Mouse (Mus musculus) CH12.LX (cell line): ENCODE results near the gene Slc26a1. TPM values are rescaled to one million over a fixed set of nuclear protein-coding genes. Genes with fewer than 3 reads are reported as not detected.

ENCODE experiments used
- DNase-seq: peaks from one replicate; pipeline ENCODE4 v3.0.0-alpha.2; 2013; ENCODE audit errors: extremely low read depth
- H3K27ac ChIP-seq: 2 replicates; pipeline ENCODE4 v1.5.1; 2012; ENCODE audit warnings: low read depth, mild to moderate bottlenecking, control low read depth, moderate library complexity; ENCODE audit not compliant: insufficient read depth
- H3K27me3 ChIP-seq: replicated peaks from 2 replicates; pipeline ENCODE3; 2012; ENCODE audit warnings: inconsistent platforms
- H3K36me3 ChIP-seq, 2 experiments: replicated peaks in 1 of 2; 2 replicates each; pipeline versions ENCODE3 to v1.6.1; 2012; ENCODE audit warnings: inconsistent platforms in 1 of 2, low read length in 1 of 2, mild to moderate bottlenecking in 1 of 2, mixed read lengths in 1 of 2, moderate library complexity in 1 of 2; ENCODE audit not compliant: control insufficient read depth in 1 of 2, insufficient read depth in 1 of 2
- H3K4me1 ChIP-seq, 2 experiments: 2 replicates each; pipeline ENCODE4 v1.6.1; 2012; ENCODE audit warnings: inconsistent platforms in 1 of 2, moderate library complexity in 1 of 2; ENCODE audit not compliant: insufficient read depth in 2 of 2, control insufficient read depth in 1 of 2
- H3K4me2 ChIP-seq: 2 replicates; pipeline ENCODE4 v1.6.1; 2012; ENCODE audit warnings: low read depth, mild to moderate bottlenecking, control low read depth; ENCODE audit not compliant: poor library complexity, insufficient read depth, severe bottlenecking
- H3K4me3 ChIP-seq, 3 experiments: fragments of 150-350 bp in 1 of 3; sonication (generic) in 1 of 3; replicated peaks in 1 of 3; 2 replicates each; pipeline versions ENCODE3 to v1.5.1; 2011 to 2012; ENCODE audit warnings: low read depth in 2 of 3, low read length in 2 of 3, mild to moderate bottlenecking in 2 of 3, moderate library complexity in 2 of 3, control low read depth in 1 of 3, improper control_type of control experiment in 1 of 3, inconsistent platforms in 1 of 3, mixed read lengths in 1 of 3; ENCODE audit not compliant: poor library complexity in 1 of 3
- H3K79me2 ChIP-seq: replicated peaks from 2 replicates; pipeline ENCODE4 v1.6.1; 2012; ENCODE audit warnings: mild to moderate bottlenecking, moderate library complexity; ENCODE audit not compliant: control insufficient read depth, poor library complexity, insufficient read depth, severe bottlenecking; ENCODE audit errors: extremely low read depth
- H3K9ac ChIP-seq: 2 replicates; pipeline ENCODE4 v1.6.1; 2012; ENCODE audit warnings: low read depth, mild to moderate bottlenecking, control low read depth, moderate library complexity; ENCODE audit not compliant: insufficient read depth
- H3K9me3 ChIP-seq: replicated peaks from 2 replicates; pipeline ENCODE3; 2012; ENCODE audit warnings: low read length, inconsistent platforms, mixed read lengths
- BHLHE40 ChIP-seq: IDR thresholded peaks from 2 replicates; pipeline ENCODE4 v1.6.1; 2011; ENCODE audit warnings: mild to moderate bottlenecking, low read depth, low read length, improper control_type of control experiment
- ETS1 ChIP-seq: conservative IDR thresholded peaks from 2 replicates; pipeline ENCODE4 v1.6.1; 2012; ENCODE audit warnings: low read depth, mild to moderate bottlenecking, inconsistent platforms, low read length, improper control_type of control experiment, moderate library complexity
- IRF4 ChIP-seq: IDR thresholded peaks from 2 replicates; pipeline ENCODE4 v1.6.1; 2014; ENCODE audit warnings: low read depth, mild to moderate bottlenecking, inconsistent platforms, low read length, improper control_type of control experiment
- JUN ChIP-seq: IDR thresholded peaks from 2 replicates; pipeline ENCODE4 v1.6.1; 2011; ENCODE audit warnings: low read depth, mild to moderate bottlenecking, low read length, improper control_type of control experiment, moderate library complexity; ENCODE audit not compliant: insufficient read depth
- JUND ChIP-seq: conservative IDR thresholded peaks from 2 replicates; pipeline ENCODE4 v1.6.1; 2011; ENCODE audit warnings: low read depth, low read length, improper control_type of control experiment
- KAT2A ChIP-seq: IDR thresholded peaks from 2 replicates; pipeline ENCODE4 v1.6.1; 2012; ENCODE audit warnings: low read length, improper control_type of control experiment, inconsistent platforms; ENCODE audit not compliant: insufficient replicate concordance
- MAFK ChIP-seq: IDR thresholded peaks from 2 replicates; pipeline ENCODE4 v1.6.1; 2011; ENCODE audit warnings: low read length, improper control_type of control experiment; ENCODE audit not compliant: insufficient replicate concordance
- MEF2A ChIP-seq: IDR thresholded peaks from 2 replicates; pipeline ENCODE4 v1.6.1; 2014; ENCODE audit warnings: low read depth, mild to moderate bottlenecking, inconsistent platforms, low read length, improper control_type of control experiment, borderline replicate concordance
- NELFE ChIP-seq: IDR thresholded peaks from 2 replicates; pipeline ENCODE4 v1.6.1; 2011; ENCODE audit warnings: low read depth, low read length, improper control_type of control experiment
- POLR2A ChIP-seq: IDR thresholded peaks from 2 replicates; pipeline ENCODE4 v1.6.1; 2011; ENCODE audit warnings: low read depth, mild to moderate bottlenecking, improper control_type of control experiment, low read length
- RAD21 ChIP-seq: IDR thresholded peaks from 2 replicates; pipeline ENCODE4 v1.6.1; 2011; ENCODE audit warnings: low read depth, mild to moderate bottlenecking, low read length, improper control_type of control experiment, moderate library complexity
- RCOR1 ChIP-seq: conservative IDR thresholded peaks from 2 replicates; pipeline ENCODE4 v1.6.1; 2012; ENCODE audit warnings: low read depth, mild to moderate bottlenecking, inconsistent platforms, low read length, improper control_type of control experiment
- SMC3 ChIP-seq: IDR thresholded peaks from 2 replicates; pipeline ENCODE4 v1.6.1; 2011; ENCODE audit warnings: low read depth, low read length, improper control_type of control experiment
- TCF12 ChIP-seq: IDR thresholded peaks from 2 replicates; pipeline ENCODE4 v1.6.1; 2014; ENCODE audit warnings: low read depth, mild to moderate bottlenecking, inconsistent platforms, low read length, improper control_type of control experiment
- UBTF ChIP-seq: IDR thresholded peaks from 2 replicates; pipeline ENCODE4 v1.6.1; 2012; ENCODE audit warnings: low read depth, mild to moderate bottlenecking, inconsistent platforms, low read length, improper control_type of control experiment, moderate library complexity
- ZKSCAN1 ChIP-seq: IDR thresholded peaks from 2 replicates; pipeline ENCODE4 v1.6.1; 2012; ENCODE audit warnings: low read depth, inconsistent platforms, low read length, improper control_type of control experiment, borderline replicate concordance
- ZMIZ1 ChIP-seq: IDR thresholded peaks from 2 replicates; pipeline ENCODE4 v1.6.1; 2012; ENCODE audit warnings: low read depth, mild to moderate bottlenecking, inconsistent platforms, low read length, improper control_type of control experiment
- dilution Hi-C: fragments of 300-500 bp; cut with MboI; formaldehyde crosslinking; loops from 2 replicates; pipeline ENCODE4 v1.14.3; 2020; ENCODE audit warnings: low sequenced_read_pairs; ENCODE audit not compliant: extremely low pct_unique_long_range_greater_than_20kb, extremely low pct_ligation_motif_present
- in situ Hi-C: fragments of 300-500 bp; cut with MboI; formaldehyde crosslinking; loops from 3 replicates; pipeline ENCODE4 v1.14.3; 2019; ENCODE audit warnings: low sequenced_read_pairs, low pct_ligation_motif_present, low pct_unique_long_range_greater_than_20kb, mixed read lengths
- polyA plus RNA-seq: library from polyadenylated mRNA; unstranded; fragments of >175 nt; gene quantifications from 2 replicates; pipeline ENCODE4 v1.2.1, GENCODE M21; 2012; ENCODE audit warnings: low read depth; ENCODE audit not compliant: insufficient read length
- total RNA-seq, 2 experiments: library from RNA; depleted of rRNA; stranded (reverse); fragments of 300-350 nt in 1 of 2; fragments of >200 nt in 1 of 2; gene quantifications; 2 replicates each; pipeline ENCODE4 v1.2.3; 2012 to 2014

Gene Slc26a1
- total and polyA plus RNA-seq, 3 experiments = 0.07 to 0.08 TPM; not detected in 1

DNA sequence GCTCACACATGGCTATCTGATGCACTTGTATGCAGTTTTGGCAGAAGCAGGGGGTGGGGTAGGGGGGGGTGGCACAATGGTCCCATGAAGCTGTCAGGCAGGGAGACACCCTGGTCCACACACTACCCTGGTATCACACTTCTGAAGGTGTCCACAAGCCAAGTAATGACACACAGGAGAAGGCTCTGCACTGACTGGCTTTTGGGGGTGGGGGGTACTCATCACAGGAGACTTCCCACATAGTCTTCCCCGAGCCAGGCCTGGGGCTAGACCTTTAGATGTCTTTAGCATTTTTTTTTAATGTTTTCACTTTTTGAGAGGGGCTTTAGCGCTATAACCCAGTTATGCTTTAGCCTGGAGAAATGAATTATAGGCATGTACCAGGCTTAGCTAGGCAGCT lies 28.1 kb downstream of the Slc26a1 start:
- no peak overlapping the region for H3K4me2 ChIP-seq
- no peaks in the 10 kb centered on the region for H3K79me2 ChIP-seq
- TF ChIP-seq IRF4 = no peak
- TF ChIP-seq ZKSCAN1 = no peak
- no peak for TF ChIP-seq POLR2A
- no peak for TF ChIP-seq ETS1
- TF ChIP-seq JUND = no peak
- no peak for TF ChIP-seq SMC3
- TF ChIP-seq RAD21 = no peak
- no peak for TF ChIP-seq MEF2A
- TF ChIP-seq NELFE = no peak
- no peak for TF ChIP-seq BHLHE40
- TF ChIP-seq RCOR1 = no peak
- no peak for TF ChIP-seq KAT2A
- no peak for TF ChIP-seq UBTF
- no peak for TF ChIP-seq MAFK
- TF ChIP-seq JUN = no peak
- TF ChIP-seq, all 38 proteins: peak for 0
- no peaks in the 10 kb centered on the region for H3K9me3 ChIP-seq
- DNase-seq = no peak
- no peak overlapping the region for H3K9ac ChIP-seq
- in situ Hi-C loops (no loop called here), dilution Hi-C loops (no loop called here)
- no peak overlapping the region for H3K27ac ChIP-seq
- no peak overlapping the region for H3K4me3 ChIP-seq
- H3K36me3 ChIP-seq = peaks cover 59 to 99% of the 10 kb centered on the region in 2 experiments
- H3K4me1 ChIP-seq = no peaks in the 10 kb centered on the region
- H3K27me3 ChIP-seq = no peaks in the 10 kb centered on the region

- no peak overlapping the region for H3K9ac ChIP-seq
- H3K36me3 ChIP-seq = peaks cover 56 to 99% of the 10 kb centered on the region in 2 experiments
- no peak overlapping the region for H3K4me3 ChIP-seq
- H3K4me2 ChIP-seq = no peak overlapping the region
- no peaks in the 10 kb centered on the region for H3K79me2 ChIP-seq
- no peaks in the 10 kb centered on the region for H3K27me3 ChIP-seq
- in situ Hi-C loops = no loop called here
- TF ChIP-seq NELFE = no peak
- no peak for TF ChIP-seq TCF12
- no peak for TF ChIP-seq ZMIZ1
- TF ChIP-seq, all 38 proteins: peak for 0
- DNase-seq = no peak
- no peak overlapping the region for H3K27ac ChIP-seq
- H3K4me1 ChIP-seq = no peaks in the 10 kb centered on the region
- dilution Hi-C loops = no loop called here
- no peaks in the 10 kb centered on the region for H3K9me3 ChIP-seq
These were observed 29.1 kb downstream of the Slc26a1 start for GRCm38 (mm10) chr5:108646343-108646660.
